Mouse (Mus musculus) cerebellum, postnatal 14 days (tissue): ENCODE measurements around the gene Abhd14a.

Experiments
- DNase-seq, 2 experiments: peaks; one replicate each; pipeline ENCODE4 v3.0.0; 2021; ENCODE audit warnings: mixed read lengths in 2 of 2

Gene Abhd14a

DNA sequence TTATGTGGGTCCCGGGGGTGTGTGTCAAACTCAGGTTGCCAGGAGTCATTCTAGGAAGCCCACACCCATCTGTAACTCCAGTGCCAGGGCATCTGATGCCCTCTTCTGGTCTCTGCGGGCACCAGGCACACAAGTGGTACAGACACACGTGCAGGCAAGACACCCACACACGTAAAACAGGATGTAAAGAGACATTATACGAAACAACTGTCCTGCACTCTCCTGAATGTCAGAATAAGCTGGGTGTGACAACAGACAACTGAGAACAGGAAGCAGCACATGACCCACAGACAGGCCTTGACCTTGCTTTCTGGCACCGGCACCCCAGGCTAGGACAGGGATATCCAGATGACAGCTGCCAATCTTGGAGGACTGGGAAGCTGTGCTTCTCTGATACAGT is 21.8 kb upstream of the Abhd14a start:
- peak in 1 of 2 experiments; percentile 27 for DNase-seq

DNA sequence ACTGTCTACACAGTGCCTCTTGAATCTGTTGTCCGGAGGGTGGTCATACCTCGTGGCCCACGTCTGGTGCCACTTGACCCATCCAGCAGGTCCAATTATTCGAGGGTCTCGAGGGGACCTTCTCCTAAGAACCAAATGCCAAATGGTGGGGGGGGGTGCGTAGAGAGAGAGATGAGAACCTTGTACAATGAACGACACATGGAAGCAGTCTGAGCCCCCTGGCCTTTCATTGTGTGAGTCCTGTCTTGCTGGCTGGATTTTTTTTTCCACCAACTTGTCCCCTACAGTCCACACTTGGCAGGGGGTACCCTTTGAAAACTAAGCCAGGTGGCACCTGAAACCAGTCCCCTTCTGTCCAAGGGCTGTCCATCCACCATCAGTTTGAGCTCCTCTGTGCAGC is 20.3 kb upstream of the Abhd14a start:
- no peak for DNase-seq

GRCm38 (mm10) chr9:106466721-106467120 is 19.2 kb upstream of the Abhd14a start:
- DNase-seq: peak in 1 of 2 experiments; percentile 18

DNA sequence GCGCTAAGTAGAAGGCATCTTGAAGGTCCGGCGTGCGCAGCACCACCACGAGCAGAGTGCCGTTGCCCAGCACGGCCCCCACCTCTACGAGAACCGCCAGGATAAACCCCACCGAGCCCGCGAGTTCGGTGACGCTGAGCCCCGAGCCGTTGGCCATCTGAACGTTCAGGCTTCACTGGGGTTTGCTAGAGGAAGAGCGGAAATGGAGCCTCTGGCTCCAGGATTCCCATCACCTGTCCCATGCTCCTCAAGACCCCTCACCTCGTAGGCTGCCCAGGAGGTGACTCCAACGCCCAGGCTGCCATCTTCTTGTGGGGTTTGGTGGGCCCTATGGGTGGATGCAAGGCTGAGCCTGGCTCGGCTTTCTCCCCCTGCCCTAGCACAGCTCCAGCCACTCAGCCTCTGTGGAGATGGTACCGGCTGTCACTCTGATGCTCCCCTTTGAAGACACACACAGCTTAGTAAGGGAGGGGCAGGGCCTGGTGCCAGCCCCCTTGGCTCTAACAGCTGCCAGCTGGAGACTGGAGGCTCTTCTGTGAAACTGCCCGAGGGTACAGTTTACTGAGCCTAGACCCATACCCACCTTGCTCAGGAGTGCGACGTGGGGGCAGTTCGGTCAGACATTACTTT is 18.2 kb upstream of the Abhd14a start, which contains the start of gene Gpr62:
Gene Gpr62 (minus strand): TSS at position 368 of the 630 bp plus-strand sequence.
- peak; percentile 90 to 93 for DNase-seq

DNA sequence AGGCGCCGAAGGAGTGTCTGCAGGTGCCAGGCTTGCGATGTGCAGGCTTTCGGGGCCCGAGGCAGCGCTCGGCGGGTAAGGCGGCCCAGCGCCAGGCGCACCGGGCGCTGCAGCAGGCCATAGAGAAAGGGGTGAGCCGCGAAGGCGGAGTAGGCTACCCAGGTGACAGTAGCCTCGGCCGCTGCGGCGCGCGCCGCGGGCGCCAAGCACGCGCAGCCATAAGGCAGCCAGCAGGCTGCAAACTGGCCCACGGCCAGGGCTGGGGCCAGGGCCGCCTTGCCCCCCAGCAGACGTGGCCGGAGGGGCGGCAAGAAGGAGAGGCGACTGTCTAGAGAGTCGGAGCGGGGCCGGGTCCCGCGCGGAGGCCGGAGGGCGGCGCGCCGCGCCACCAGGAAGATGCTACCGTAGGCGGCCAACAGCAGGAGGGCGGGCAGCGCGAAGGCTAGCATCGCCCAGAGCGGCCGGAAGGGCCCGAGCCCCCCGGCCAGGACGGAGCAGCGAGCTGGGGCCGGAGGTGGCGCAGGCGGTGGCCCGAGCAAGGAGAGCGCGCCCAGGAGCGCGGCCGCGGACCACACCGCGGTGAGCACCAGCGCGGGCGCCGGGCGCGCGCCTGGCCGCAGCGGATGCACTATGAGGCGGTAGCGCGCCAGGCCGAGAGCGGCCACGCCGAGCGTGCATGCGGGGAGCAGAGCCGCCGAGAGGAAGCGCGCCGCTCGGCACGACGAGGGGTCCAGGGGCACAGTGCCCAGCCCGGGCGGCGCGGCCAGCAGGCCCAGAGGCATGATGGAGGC is 17.5 kb upstream of the Abhd14a start:
- DNase-seq: peak; percentile 92 to 93

DNA sequence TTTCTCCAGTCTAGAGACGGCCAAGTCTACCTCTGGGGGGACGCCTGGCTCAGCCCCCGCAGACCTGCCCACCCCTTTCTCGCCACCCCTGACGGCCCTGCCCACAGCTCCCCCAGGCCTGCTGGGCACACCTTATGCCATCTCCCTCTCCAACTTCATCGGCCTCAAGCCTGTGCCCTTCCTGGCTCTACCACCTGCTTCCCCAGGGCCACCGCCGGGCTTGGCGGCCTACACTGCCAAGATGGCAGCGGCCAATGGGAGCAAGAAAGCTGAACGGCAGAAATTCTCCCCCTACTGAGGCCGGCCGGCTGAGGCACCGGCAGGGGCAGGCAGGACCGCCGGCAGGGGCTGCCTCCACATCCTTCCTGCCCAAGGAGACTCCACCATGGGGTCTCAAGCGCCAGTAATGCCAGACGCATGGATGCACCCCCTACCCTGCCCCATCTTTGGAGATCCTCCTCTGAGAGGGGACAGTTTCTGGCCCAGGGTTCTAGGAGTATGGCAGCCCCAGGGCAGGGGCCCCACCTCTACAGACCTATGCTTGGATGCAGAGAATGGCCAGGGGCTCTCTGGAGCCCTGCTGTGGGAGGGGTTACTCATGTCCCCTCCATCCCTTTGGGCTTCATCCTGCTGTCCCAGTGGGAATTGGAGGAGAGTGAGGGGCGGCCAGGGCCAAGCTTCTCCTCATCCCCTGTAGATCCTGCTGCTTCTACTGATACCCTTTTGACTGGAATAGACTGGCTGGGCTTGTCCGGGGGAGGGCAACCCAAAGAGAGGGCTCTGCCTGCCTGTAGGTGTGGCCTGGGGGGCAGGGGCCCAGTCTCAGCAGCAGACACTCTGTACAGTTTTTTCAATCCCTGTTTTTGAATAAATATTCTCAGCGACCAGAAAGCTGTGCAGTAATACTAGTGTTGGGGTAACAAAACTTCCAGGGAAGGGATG is 15.9 kb upstream of the Abhd14a start:
- DNase-seq: peak; percentile 85 to 93

GRCm38 (mm10) chr9:106462430-106462800 is 14.9 kb upstream of the Abhd14a start:
- DNase-seq: peak; percentile 45 to 48

DNA sequence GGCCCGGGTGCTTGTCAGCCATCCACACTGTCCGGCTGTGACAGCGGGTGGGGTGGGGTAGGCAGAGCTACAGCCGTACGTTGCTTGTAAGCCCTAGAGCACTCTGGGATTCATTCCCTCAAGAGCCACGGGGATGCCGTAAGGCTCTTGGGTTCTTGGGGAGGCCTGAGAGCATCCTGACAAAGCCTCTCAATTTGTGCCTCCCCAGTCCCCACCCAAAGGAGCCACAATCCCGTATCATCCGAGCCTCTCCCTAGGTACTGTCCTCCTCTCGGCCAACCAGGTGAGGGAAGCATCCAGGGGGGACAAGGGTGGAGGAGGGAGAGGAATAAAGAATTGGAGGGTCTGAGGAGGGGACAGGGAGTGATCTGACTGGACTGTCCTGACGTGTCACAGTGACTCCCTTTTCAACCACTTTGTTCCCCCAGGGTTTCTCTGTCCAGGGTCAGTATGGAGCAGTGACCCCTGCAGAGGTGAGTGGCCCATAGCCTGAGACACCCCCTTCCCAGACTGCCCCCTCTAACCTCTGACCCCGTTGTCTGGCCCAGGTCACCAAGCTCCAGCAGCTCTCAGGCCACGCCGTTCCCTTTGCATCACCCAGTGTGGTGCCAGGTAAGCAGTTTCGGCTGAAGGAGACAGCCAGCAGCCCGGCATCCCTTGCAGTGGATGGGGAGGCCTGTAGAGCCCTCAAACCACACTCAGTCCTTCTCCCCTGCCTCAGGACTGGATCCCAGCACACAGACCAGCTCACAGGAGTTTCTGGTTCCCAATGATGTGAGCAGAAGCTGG is 14.4 kb upstream of the Abhd14a start:
- peak; percentile 37 to 49 for DNase-seq

- DNase-seq: no peak
Measured at GRCm38 (mm10) chr9:106461026-106461415, 13.5 kb upstream of the Abhd14a start.

GRCm38 (mm10) chr9:106460401-106461025 is 13.0 kb upstream of the Abhd14a start:
- peak; percentile 63 to 73 for DNase-seq

- DNase-seq: peak; percentile 42 to 50
Measured at GRCm38 (mm10) chr9:106459946-106460345, 12.5 kb upstream of the Abhd14a start.

DNA sequence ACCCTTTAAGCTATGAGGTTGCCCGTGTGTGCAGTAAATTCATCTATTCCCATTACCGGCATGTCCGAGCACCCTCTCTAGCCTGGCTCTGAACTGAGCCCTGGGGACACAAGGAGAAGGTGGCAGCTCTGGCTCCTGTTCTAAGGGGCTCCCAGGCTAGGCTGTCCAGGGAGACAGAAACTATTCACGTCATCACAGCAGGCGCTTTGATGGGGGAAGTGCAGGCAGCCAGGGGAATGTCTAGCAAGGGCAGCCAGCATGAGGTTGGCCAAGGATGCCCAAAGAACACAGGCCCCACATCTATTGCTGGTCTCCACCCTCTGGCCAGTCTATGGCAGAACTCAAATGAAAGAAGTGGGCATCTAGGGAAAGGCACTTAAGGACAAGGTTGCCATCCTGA is 10.4 kb upstream of the Abhd14a start:
- peak; percentile 49 to 58 for DNase-seq

- peak; percentile 45 to 60 for DNase-seq
Measured at GRCm38 (mm10) chr9:106457163-106457559, 9.7 kb upstream of the Abhd14a start.

- DNase-seq: peak; percentile 61 to 81
Measured at GRCm38 (mm10) chr9:106456325-106457162, 9.1 kb upstream of the Abhd14a start.

DNA sequence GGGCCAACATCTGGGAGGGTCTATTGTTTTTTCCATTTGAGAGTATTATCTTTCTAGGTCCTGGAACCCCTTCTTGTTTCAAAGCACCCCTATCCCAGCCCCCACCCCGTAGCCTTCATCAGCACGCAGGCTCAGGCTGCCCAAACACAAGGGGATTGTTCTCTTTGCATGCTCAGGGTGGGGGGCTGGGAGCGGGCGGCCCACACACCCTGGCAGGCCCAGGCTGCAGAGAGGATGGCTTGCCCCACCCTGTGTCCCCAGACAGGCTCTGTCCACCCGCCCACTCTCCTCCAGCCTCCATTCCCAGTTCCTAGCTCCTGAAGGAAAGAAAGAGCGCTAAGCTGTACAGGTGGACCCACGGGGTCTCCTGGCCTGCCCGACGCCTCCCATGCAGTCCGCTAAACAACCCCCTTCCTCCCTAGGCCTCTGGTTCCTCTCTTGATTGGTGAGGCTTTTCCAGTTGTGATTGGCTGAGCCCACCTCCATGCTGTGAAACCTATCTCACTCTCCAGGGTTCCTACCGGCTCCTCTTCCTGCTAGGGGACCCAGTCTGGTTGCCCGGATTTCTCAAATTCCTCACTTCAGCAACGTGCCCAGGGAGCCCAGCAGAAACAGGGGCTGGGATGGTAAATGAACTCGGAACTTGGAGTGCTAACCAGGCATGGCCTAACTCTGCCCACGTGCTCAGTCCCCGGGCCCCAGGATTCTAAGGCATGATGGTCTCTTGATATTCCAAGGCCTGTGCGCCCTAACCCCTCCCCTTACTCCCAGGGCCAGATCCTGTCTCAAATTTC is 7.6 kb upstream of the Abhd14a start:
- DNase-seq: peak; percentile 38 to 50

DNA sequence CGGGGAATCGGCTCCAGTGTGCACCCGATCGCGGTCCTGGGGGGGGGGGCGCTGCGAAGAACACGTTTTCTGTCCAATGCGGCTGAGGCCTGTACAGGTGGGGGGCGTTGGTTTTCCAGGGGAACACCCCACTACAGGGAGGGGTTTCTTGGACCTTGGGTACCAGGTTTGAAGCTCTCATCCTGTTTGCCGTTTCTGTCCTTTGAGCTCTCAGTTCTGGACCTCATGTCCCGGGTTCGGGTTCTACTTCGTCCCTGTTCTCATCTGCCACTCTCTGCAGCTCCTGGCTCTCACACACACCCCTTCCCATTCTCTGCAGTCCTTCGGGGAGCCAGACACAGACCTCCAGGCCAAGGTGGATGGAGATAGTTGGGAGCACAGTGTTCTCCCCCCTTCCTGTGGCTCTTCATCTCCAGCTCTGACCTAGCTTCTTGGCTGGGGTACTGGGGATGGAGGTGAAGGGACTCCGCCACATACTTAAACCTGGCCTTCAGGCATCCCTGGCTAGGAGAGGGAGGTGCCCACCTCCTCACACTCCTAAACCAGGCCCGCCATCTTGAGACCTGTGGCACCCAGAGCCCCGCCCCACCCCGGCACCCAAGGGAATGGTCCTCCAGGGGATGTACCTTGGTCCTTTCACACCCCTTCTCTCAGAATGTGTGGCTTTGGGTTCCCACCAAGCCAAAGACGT is 6.7 kb upstream of the Abhd14a start:
- peak; percentile 67 to 72 for DNase-seq

DNA sequence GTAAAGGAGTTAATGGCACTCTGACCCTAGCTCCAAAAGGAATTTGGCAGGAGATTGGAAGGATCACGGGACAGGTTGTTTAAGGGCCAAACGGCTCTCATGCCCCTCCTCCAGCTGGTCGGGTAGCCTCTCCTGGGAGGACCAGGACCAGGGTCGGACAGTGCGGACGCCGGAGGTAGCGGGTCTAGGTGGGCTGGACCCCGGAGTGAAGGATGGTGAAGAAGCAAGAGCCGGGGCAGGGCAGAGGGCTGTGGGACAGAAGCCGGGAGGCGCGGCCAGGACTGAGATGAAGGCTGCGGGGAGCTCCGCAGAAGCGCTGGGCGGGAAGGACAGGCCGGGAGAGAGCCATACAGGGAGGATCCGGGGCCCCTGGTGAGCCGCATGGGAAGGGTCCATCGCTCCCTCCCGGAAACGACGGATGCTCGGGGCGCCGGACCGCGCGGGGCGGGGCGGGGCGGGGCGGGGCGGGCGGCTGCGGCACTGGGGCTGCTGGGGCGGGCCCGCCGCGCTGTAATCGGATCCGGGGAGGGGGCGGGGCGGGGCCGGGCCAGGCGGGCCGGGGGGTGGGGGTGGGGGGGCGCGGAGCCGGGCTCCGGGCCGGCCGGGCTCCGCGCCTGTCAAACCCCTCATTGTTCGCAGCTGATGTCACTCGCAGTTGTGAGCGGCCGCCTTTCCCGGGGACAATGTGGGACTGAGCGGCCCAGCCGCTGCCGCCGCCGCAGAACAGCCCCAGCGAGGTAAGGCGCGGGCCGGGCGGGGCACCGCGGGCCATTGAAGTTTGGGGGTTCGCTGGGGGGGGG is 6.0 kb upstream of the Abhd14a start, which contains the start of gene Pcbp4:
Gene Pcbp4 (plus strand): TSS at position 21 of the 800 bp plus-strand sequence.
- peak; percentile 75 to 78 for DNase-seq

DNA sequence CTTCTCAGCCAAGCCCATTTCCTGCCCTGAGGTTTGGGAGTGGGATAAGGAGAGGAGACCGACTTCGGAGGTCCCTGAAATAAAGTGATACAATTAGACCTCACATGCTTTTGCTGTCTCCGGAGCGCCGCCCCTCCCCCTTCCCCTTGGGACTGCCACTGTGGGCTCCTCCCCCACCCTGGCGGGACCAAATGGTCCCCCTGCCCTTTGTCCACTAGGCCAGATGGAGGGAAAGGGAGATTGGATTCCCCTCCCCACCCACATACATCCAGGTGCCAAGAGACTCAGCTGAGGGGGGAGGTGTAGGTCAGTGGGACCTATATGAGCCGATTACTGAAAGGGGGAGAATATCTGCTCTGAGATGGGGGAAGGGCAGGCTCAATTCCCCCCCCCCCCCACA is 5.3 kb upstream of the Abhd14a start:
- peak; percentile 93 to 94 for DNase-seq
